Mouse (Mus musculus) layer of hippocampus, postnatal 25 days (tissue): ENCODE results near the gene Slc16a10. TPM values are rescaled to one million over a fixed set of nuclear protein-coding genes. Genes with fewer than 3 reads are reported as not detected.

Experiments used
- DNase-seq, 2 experiments: peaks; one replicate each; pipeline ENCODE4 v3.0.0; 2022; ENCODE audit warnings: mixed read lengths in 2 of 2, low spot score in 1 of 2; ENCODE audit errors: extremely low spot score in 1 of 2
- total RNA-seq, 2 experiments: library from RNA; stranded (reverse); gene quantifications; 2 replicates each; pipeline ENCODE4 v1.2.3; 2021

Slc16a10 gene
- 1 to 10 TPM; 2.9 to 3.1 TPM for total RNA-seq

DNA sequence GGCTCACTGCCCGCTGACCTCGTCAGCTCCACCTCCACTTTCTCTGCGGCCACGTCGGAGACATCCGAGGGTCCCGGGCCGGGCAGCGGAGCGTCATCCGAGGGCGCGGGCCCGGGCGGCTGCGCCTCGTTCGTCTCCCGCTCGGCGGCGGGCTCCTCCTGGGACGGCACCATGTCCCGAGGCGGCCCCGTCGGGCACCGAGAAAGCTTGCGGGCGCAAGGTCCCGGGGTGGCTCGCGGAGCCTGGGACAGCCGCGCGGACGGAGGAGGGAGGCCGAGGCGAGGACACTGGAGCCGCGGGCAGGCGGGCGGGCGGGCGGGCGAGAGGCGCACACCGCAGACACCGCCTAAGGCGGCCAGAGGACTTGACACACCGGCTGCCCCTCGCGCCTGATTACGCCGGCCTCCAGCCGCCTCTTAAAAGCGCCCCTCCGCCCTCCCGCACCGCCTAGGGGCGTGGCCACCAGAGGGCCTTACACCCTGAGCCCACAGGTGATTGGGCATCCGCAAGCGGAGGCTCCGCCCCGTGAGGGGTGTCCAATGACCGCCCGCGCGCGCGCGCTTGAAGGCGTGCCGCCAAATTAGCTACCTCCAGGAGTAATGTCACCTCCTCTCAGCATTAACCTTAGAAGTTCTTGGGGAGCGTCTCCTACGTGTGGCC is at the start of gene Slc16a10:
Slc16a10 (minus strand) TSS at position 395 of the 660 bp plus-strand sequence.
- peak; percentile 78 to 79 for DNase-seq

DNA sequence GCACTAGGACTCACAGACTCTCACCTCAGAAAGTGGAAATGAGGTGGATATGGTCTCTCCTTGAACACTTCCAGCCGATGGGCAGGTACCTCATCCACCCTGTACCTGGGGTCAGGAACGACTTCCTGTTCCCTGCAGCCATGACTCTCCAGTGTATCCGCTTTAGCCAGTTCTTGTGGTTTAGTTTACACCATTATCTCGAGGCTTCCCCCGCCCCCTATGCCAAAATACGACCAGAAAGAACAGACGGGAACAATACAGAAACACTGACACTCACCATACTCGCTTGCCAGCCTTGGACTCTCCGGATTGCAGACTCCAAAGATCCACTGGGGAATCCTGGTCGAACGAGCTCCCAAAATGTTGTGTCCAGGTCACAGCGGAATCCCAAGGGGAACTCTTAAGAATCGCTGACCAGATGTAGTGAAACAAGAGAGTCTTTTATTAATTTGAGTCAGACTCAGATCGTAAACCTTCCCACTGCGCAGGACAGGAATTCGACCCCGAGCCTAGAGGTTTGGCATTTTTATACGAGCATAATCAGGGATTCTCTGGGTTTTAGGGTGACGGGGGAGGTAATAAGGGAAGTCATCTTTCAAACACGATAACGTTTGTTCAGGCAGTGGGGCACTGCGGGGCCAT is 49.4 kb upstream of the Slc16a10 start:
- DNase-seq: no peak

DNA sequence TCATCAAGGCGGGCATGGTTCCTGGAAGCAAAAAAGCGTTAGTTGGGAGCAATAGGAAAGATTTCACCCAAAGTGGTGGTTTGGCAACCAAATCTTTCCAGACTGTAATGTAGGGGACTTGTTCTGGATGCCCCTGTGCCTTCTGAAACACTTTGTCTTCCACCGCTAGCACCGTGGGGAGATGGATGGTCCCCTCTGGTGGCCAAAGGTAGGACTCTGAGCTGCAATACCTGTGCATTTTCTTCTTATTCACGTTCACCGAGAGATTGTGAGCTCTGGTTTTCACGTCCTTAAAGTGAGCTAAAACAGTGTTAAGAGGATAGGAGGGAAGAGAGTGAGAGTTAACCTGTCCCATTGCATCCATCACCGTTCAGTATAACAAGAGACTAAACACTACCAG is 48.8 kb upstream of the Slc16a10 start:
- DNase-seq: no peak

DNA sequence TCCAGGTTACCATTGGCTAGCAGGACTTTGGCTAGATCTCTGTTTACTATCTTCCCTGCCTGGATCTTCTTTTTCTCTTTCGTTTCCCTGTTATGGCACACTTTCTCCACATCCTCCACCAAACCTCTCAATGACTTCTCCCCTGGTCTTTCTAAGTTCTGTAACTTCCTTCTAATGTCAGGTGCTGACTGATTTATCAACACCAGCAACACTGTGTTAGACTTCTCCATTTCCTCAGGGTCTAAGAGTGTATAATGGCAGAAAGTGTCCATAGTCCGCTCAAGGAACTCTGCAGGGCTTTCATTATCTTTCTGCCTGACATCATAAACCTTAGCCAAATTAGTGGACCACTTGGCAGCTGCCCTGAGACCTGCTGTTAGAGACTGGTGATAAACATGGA is 47.6 kb upstream of the Slc16a10 start:
- no peak for DNase-seq

DNA sequence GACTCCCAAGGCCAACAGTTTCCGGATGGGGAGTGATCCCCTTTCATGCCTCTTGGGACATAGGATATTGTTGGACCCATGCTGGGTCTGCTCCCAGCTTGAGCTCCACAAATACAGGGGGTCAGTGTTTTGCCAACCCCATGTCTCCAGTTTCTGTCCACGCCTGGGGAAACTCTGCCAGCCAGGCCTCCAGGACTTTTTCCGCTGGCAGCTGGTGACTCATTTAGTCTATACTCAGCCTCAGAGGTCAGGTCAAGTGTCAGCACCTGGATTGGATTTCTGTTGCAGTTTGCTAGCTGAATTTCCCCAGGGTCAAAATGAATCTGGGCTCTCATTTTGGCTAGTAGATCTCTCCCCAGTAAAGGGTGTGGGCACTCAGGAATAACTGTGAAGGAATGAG is 46.8 kb upstream of the Slc16a10 start:
- no peak for DNase-seq

DNA sequence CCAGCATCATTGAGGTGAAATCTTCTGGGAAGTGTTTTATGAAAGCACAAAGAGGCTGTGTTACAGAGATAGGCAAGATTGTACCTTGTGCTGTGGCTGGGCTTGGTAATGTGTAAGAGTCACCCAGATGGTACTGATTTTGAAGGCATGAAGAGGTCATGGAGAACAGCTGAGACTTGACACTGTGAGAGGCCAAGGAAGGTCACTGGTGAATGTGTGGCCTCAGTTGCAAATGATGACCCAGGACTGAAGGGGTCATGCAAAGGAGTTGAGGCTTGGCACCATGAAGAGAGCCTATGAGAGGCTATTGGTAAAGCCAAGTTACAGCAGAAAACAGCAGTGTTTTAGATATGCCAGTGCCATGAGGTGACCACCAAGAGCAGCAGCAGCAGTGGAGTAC is 43.9 kb upstream of the Slc16a10 start:
- no peak for DNase-seq

DNA sequence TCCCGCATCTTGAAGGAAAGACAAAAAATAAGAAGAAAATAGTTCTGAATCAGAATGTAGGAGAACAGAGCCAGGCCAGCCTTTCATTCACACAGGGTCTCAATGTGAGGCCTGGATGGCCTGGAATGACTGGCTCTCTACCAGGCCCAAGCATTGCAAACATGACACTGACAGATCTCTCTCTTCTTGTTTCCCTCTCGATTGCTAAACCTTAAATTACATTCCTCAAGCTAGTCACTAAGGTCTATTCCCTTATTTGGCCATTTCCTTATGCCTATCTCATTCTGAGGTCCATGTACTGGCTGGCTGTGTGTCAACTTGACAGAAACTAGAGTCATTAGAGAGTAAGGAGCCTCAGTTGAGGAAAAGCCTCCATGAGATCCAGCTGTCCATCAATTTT is 38.0 kb upstream of the Slc16a10 start:
- no peak for DNase-seq

DNA sequence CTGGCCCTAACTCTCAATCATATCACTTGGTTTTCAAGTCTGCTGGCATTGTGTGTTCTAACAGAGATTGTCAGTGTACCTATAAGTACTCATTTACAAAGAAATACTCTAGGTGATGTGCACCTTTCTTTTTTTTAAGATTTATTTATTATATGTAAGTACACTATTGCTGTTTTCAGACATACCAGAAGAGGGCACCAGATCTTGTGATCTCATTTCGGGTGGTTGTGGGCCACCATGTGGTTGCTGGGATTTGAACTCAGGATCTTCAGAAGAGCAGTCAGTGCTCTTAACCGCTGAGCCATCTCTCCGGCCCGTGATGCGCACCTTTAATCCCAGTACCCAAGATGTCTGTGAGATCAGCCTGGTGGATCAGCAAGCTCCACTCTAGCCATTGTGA is 37.1 kb upstream of the Slc16a10 start:
- no peak for DNase-seq

DNA sequence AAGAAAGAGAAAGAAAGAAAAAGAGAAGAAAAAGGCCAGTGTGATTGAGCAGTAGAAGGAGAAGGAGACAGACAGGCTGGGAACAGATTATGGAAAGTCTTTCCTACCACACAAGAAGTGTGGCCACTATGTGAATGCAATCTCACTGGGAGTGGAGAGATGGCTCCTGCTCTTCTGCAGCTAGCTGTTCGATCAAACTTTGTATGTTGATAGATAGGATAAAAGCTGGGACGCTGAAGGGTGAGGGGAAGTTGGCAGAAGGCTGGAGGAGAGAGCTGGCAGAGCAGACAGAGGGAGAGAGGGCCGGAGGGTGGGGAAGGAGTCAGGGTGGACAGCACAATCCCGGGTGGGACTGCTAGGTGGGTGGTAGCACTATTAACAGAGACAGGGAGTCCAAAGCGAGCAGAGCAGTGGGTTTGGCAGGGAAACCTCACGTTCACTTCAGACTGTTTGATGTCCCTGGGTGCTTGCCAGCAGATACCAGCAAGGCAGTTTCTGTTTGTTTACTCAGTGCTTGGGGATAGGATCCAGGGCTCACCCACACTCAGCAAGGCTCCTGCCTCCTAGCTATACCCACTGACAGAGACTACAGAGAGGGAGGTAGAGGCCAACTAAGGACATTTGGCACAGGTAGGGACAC is 35.4 kb upstream of the Slc16a10 start:
- peak; percentile 19 to 44 for DNase-seq

DNA sequence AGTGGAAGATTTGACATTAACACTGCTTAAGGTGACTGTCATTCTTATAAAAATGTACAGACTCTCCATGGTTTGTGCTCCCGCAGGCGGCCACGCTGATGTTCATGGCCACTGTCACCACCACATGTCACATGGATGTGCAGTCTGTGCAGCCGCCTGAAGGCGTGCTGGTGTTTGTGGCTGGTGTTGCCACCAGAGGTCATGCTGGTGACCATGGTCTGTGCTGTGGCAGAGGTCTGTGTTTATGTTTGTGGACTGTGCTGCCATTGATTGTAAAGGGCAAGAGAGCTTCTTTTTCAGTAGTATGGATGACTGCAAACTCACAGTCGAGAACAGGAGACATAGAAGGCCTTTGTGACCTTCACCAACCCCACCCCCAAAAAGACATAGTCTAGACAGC is 30.1 kb upstream of the Slc16a10 start:
- no peak for DNase-seq

DNA sequence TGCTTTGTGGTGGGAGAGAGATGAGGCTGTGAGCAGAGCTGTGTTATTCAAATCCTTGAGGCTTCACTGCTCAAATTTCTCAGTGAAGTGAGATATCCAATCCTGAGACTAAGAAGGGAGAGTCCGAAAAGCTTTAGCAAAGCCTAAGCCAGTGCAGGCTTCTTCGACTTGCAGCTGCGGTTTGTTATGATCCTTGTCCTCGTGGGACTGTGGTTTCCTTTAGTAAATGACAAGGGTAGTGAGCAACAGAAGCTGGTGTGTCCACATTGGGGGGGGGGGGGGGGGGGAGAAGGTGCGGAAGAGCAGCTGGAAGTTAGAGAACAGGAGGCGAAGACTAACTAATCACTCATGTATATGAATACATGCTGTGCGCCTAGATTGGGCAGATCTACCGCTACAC is 29.2 kb upstream of the Slc16a10 start:
- DNase-seq: no peak

DNA sequence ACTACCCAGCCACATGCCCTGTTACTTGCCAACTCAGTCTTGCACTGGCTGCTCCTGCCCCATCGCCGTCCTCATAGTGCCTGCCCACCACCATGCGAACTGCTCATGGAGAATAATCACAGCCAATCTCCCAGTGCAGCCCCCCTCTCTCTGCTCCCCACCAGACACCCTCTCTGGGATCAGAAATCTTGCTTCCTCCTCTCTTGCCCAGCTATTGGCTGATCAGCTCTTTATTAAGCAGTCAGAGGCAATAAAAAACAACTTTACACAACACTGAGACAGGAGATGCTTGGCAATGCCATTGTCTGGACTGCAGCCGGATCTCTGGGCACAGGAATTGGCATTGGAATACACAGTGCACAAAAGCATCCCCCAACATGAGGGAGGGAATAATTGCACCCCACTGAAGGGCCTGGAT is 28.1 kb upstream of the Slc16a10 start:
- DNase-seq: no peak

DNA sequence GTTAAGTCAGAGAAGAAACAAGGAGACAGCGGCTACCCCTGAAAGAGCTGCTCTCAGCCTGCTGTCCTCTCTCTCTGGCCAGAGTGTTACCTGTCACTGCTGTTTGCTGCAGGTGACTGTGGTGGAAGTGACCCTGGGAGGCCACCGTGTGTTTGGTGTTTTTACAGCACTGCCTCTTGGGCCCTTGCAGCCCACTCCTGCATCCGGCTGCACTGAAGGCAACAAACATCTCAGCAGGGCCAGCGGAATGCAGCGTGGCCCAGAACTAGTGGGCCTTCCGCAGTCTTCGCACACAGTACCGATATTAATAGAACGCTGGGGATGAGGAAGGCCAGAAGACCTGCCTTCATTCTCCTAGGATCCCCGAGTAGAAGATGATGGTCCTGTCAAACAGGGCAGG is 27.5 kb upstream of the Slc16a10 start:
- no peak for DNase-seq

DNA sequence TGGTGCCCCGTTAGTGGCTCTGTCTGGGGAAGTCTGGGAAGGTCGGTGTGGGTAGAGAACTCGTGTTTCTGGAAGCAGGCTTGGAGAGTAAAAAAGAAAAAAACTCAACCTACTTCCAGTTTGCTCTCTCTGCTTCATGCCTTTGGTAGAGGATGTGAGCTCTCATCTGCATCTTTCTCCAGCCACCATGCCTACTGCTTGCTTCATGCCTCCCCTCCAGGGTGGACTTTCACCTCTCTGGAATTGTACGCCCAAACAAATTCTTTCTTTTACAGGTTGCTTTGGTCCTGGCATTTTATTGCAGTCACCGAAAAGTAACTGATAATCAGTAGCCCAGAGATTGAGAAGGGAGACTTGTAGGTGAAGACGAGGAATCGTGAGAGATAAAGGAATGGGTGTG is 27.0 kb upstream of the Slc16a10 start:
- DNase-seq: no peak

DNA sequence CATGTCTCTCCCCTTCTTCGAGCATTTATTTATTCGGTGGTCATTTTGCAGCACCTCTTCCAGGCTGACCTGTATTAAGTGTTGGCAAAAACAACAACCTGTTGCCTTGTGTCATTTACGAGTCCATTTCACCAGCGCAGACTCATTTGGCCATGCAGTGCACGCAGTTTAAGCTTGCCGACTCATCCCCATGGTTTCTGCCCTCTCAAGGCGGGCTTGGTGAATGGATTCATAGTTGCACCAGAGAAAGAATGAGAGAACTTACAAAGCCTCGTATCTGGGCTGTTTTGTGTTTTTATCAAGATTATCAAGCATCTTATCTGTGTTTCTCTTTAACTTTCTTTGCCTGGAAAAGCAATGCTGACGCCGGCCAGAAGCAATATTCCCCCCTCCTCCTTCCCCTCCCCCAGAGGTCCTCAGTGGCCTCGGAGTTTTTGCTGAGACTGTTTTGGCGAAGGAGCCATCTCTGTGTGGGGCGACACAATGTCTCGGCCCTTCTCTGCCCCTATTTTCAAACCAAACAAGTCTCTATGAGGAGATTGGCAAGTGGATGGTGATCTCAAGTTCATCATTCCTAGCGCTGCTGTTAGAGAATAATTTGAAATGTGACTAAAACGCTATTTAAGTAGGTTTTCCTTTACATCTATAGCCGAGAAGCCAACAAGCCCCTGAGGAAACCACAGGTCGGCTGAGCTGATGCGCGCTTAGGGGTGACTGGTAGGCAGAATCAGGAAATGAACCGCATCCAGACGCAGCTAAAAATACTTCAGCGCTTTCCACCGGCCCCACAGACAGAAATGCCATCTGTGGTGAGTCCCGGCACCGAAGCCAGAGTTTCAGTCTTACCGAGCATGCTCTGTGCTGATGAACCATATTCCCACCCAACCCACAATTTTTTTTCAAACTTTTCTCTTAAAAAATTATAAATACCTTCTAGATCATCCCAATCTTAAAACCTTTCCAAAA is 22.6 kb upstream of the Slc16a10 start:
- DNase-seq: peak; percentile 35 to 49

DNA sequence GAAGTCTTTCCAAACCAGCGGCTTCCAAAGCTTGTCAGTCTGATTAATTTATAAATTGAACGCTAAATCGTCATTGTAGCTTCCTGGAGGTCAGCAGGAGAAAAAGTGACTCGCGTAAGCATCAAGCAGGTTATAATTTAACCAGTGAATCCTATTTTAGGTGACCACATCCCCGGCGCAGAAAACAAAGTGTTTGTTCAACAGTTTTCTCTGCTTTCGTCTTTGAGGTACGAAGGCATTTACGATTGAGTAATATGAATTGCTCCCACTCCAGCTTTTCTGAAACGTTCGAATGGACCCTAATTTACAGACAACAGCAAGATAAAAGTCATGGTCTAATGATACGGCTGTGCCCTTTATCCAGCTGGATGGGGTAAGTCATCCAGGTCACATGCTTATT is 21.9 kb upstream of the Slc16a10 start:
- DNase-seq: no peak

DNA sequence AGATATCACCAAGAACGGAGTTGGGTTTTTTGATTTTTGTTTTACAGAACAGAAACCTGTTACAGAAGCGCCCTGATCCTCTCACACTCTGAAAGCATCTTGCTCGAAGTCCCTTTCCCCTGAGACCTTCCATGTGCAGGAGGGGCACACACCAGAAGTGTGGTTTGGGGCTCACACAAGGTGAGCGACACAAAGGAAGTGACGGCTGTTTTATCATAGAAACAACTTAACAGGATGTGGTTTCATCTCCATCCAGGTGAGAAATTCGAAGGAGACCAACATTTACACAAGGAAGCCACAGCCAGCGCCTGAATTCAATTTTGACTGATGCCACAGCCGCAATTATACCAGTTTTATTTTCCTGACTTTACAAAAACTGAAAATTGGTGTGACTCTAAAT is 21.3 kb upstream of the Slc16a10 start:
- no peak for DNase-seq

DNA sequence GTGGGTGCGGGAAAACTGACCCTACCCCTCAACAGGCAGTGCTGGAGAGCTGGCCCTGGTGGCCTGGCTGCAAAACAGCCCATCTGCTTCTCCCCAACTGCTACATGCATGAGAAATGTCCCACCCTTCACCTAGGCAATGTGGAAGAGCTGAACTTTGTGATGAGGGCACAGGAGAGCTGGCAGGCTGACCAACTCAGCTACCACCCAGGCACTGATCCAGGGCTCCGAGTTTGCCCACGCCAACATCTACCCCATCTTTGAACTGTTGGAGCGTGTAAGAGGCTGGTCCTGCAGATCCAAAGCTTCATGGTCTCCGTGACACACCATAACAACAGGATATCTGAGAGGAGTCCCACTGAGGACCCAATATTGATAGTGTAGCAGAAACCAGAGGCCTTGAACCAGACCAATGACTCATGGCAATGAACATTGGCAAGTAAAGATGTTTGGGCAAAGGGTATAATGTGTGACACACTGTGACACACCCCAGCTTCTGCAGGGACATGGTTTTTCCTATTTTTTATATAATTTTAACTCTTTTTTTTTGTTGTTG is 19.7 kb upstream of the Slc16a10 start:
- no peak for DNase-seq

DNA sequence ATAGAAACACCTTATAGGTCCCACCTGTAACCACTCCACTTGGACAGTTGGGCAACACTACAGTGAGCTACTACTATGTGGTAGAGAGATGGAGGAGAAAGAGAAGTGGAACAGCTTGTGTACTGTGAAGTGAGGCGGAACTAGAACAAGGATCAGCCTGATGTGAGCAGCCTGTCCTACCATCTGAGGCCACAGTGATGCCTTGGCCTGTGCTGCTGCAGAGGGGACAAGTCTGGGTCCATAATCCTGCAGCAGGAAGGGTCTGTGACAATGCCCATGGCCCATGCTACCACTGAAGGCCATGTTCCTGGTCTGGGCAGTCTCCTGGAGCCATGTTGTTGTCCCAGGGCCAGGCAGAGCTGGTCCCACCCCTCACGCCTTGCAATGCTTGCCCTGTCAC is 19.2 kb upstream of the Slc16a10 start:
- no peak for DNase-seq

DNA sequence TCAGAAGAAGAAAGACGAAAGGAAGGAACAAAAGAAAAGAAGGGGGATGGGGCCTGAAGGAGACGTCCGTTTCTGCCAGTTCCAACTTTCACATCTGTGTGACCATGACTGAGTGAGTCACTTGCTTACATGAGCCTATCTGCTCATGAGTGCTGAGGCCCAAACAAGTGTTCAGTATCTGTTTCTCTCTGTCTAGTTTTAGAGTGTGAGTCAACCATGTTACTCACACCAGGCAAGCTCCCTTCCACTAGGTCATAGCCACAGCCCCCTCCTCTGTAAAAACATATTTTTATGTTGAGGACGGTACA is 10.4 kb upstream of the Slc16a10 start:
- DNase-seq: no peak
